In genomic region chr2:34076346-34076745, GRCm38 (mm10) we compare ENCODE assay signal across 21 mouse cellular contexts.
DNase-seq lines count a peak whose midpoint lies in the region; ATAC-seq lines count a peak whose summit lies in the region.
"Had no signal": no experiment of that assay in that cellular context is flagged by ENCODE, and none has a peak within 500 bp of the region (broad histone marks: within the 10 kb centered on the region; RNA-seq: fewer than 3 reads in every experiment).

No protein-coding gene starts in this region.

- H3K4me3 ChIP-seq in hindbrain, embryonic 10.5 days = no peak overlapping the region
- H3K4me3 ChIP-seq in hindbrain, embryonic 11.5 days (ENCODE audit: low read depth, low read length) = no peak overlapping the region
- no peak overlapping the region for H3K4me3 ChIP-seq in forebrain, embryonic 14.5 days (ENCODE audit: low read depth, low read length)
- H3K4me3 ChIP-seq in intestine, embryonic 15.5 days (replicated peaks) = no peak overlapping the region
- H3K4me3 ChIP-seq: embryonic facial prominence, embryonic 10.5 days; forebrain, embryonic 13.5 days; heart, embryonic 15.5 days; hindbrain, embryonic 15.5 days had no signal

- H3K9me3 ChIP-seq in hindbrain, embryonic 10.5 days = peaks cover 4% of the 10 kb centered on the region; the same call in 1 of the 2 replicates
- no peaks in the 10 kb centered on the region for H3K9me3 ChIP-seq in hindbrain, embryonic 11.5 days (ENCODE audit: control insufficient read depth, low read length)
- no peaks in the 10 kb centered on the region for H3K9me3 ChIP-seq in forebrain, embryonic 14.5 days (replicated peaks; ENCODE audit: control insufficient read depth, low read length)
- H3K9me3 ChIP-seq in intestine, embryonic 15.5 days = no peaks in the 10 kb centered on the region
- H3K9me3 ChIP-seq: embryonic facial prominence, embryonic 10.5 days; forebrain, embryonic 13.5 days; G1E; heart, embryonic 15.5 days; hindbrain, embryonic 15.5 days had no signal

- peaks cover 4% of the 10 kb centered on the region; the same call in 1 of the 2 replicates for H3K27me3 ChIP-seq in hindbrain, embryonic 10.5 days (ENCODE audit: insufficient read depth, poor library complexity, severe bottlenecking)
- no peaks in the 10 kb centered on the region for H3K27me3 ChIP-seq in hindbrain, embryonic 11.5 days (ENCODE audit: control insufficient read depth, insufficient read depth, low read length)
- no peaks in the 10 kb centered on the region for H3K27me3 ChIP-seq in forebrain, embryonic 14.5 days (replicated peaks; ENCODE audit: control insufficient read depth, insufficient read depth, low read length)
- H3K27me3 ChIP-seq in intestine, embryonic 15.5 days (replicated peaks) = no peaks in the 10 kb centered on the region
- H3K27me3 ChIP-seq: hindbrain, embryonic 15.5 days had no signal

- H3K4me2 ChIP-seq in hindbrain, embryonic 11.5 days (replicated peaks; ENCODE audit: low read depth, low read length) = no peak overlapping the region
- no peak overlapping the region for H3K4me2 ChIP-seq in forebrain, embryonic 14.5 days (ENCODE audit: low read length)
- H3K4me2 ChIP-seq in intestine, embryonic 15.5 days (replicated peaks) = no peak overlapping the region
- H3K4me2 ChIP-seq: forebrain, embryonic 13.5 days; heart, embryonic 11.5 days; heart, embryonic 15.5 days; hindbrain, embryonic 15.5 days had no signal

- 79% methylated on average over 4 of the region's 4 CpGs for WGBS in hindbrain, embryonic 10.5 days
- WGBS in hindbrain, embryonic 11.5 days = 76% methylated on average over 4 of the region's 4 CpGs
- 81% methylated on average over 4 of the region's 4 CpGs for WGBS in forebrain, embryonic 14.5 days
- 69% methylated on average over 4 of the region's 4 CpGs for WGBS in intestine, embryonic 15.5 days

- peak overlapping the region; percentile 87 for H3K27ac ChIP-seq in hindbrain, embryonic 10.5 days
- no peak overlapping the region for H3K27ac ChIP-seq in hindbrain, embryonic 11.5 days (ENCODE audit: low read depth, low read length)
- H3K27ac ChIP-seq in forebrain, embryonic 14.5 days (ENCODE audit: low read depth, low read length) = no peak overlapping the region
- no peak overlapping the region for H3K27ac ChIP-seq in intestine, embryonic 15.5 days
- H3K27ac ChIP-seq: embryonic facial prominence, embryonic 10.5 days; forebrain, embryonic 13.5 days; heart, embryonic 15.5 days; hindbrain, embryonic 15.5 days had no signal

- no peak overlapping the region for H3K9ac ChIP-seq in hindbrain, embryonic 11.5 days (ENCODE audit: low read depth, low read length)
- no peak overlapping the region for H3K9ac ChIP-seq in forebrain, embryonic 14.5 days (ENCODE audit: low read length)
- H3K9ac ChIP-seq in intestine, embryonic 15.5 days = no peak overlapping the region
- H3K9ac ChIP-seq: forebrain, embryonic 13.5 days; heart, embryonic 15.5 days; hindbrain, embryonic 15.5 days had no signal

- peaks cover 69% of the 10 kb centered on the region for H3K4me1 ChIP-seq in hindbrain, embryonic 10.5 days (replicated peaks)
- peaks cover 9% of the 10 kb centered on the region for H3K4me1 ChIP-seq in hindbrain, embryonic 11.5 days (replicated peaks; ENCODE audit: control insufficient read depth, insufficient read depth, low read length)
- H3K4me1 ChIP-seq in forebrain, embryonic 14.5 days (ENCODE audit: control insufficient read depth, insufficient read depth, low read length) = peaks cover 12% of the 10 kb centered on the region
- no peaks in the 10 kb centered on the region for H3K4me1 ChIP-seq in intestine, embryonic 15.5 days (replicated peaks)
- H3K4me1 ChIP-seq: heart, embryonic 15.5 days had no signal

- no peaks in the 10 kb centered on the region for H3K36me3 ChIP-seq in hindbrain, embryonic 10.5 days
- no peaks in the 10 kb centered on the region for H3K36me3 ChIP-seq in hindbrain, embryonic 11.5 days (ENCODE audit: control insufficient read depth, insufficient read depth, low read length)
- no peaks in the 10 kb centered on the region for H3K36me3 ChIP-seq in forebrain, embryonic 14.5 days (ENCODE audit: control insufficient read depth, insufficient read depth, low read length)
- H3K36me3 ChIP-seq in intestine, embryonic 15.5 days = no peaks in the 10 kb centered on the region
- H3K36me3 ChIP-seq: embryonic facial prominence, embryonic 10.5 days; G1E; heart, embryonic 15.5 days; hindbrain, embryonic 15.5 days had no signal

- ATAC-seq in hindbrain, embryonic 11.5 days (ENCODE audit: low FRiP score) = no peak
- ATAC-seq in megakaryocyte progenitor cell, adult 5-6 weeks (replicated peaks; ENCODE audit: poor library complexity) = peak; percentile 60; the same call in 1 of the 2 replicates
- ATAC-seq in forebrain, embryonic 14.5 days = no peak
- ATAC-seq in intestine, embryonic 15.5 days = no peak
- ATAC-seq: forebrain, embryonic 13.5 days; intestine, postnatal 0 days had no signal

- DNase-seq in hindbrain, embryonic 10.5 days (ENCODE audit: low spot score) = no peak
- no peak for DNase-seq in hindbrain, embryonic 11.5 days (ENCODE audit: low spot score)
- DNase-seq in c-Kit-positive CD71-negative TER-119-negative erythroid progenitor cells, embryonic 14.5 days (ENCODE audit: low read depth) = peak; percentile 12
- no peak for DNase-seq in forebrain, embryonic 14.5 days (ENCODE audit: low spot score)
- DNase-seq in frontal cortex, postnatal 10 days (ENCODE audit: low spot score in 2 of 2) = no peak
- DNase-seq: adrenal gland, postnatal 10 days; cerebellum, adult 11-12 months; cerebellum, adult 9-10 months; cerebellum, postnatal 25 days; gastrocnemius, postnatal 36 days; heart, adult 18-20 months; heart, postnatal 14 days had no signal
